ENCODE assay signal across 12 mouse cellular contexts in genomic region chr2:31118639-31119380, GRCm38 (mm10). TPM values are rescaled to one million over a fixed set of nuclear protein-coding genes. Genes with fewer than 3 reads are reported as not detected.
A peak's percentile ranks its signal among the peaks of the same experiment; 100 is the strongest.
DNase-seq lines count a peak whose midpoint lies in the region; ATAC-seq and TF ChIP-seq lines count a peak whose summit lies in the region.
"Had no signal": no experiment of that assay in that cellular context is flagged by ENCODE, and none has a peak within 500 bp of the region (broad histone marks: within the 10 kb centered on the region; RNA-seq: fewer than 3 reads in every experiment).

No protein-coding gene starts in this region.

- no peak for TF ChIP-seq EP300 in heart, postnatal 0 days (IDR thresholded peaks at IDR 0.05; ENCODE audit: low read depth)

- DNase-seq in heart, postnatal 0 days (ENCODE audit: low spot score): no peak
- no peak for DNase-seq in heart, embryonic 10.5 days (ENCODE audit: low spot score)
- peak; percentile 75 for DNase-seq in CD4-positive helper T cell, adult 2 months (ENCODE audit: low read depth, low spot score)
- DNase-seq in Muller cell, postnatal 12 days (ENCODE audit: inconsistent ontology term): peak; percentile 52
- no peak for DNase-seq in left cerebral cortex, postnatal 14 days (ENCODE audit: low spot score in 2 of 2)
- DNase-seq in layer of hippocampus, postnatal 36 days: no peak
- DNase-seq: adrenal gland, adult 8-10 months; cerebellum, adult 8-10 months; right cerebral cortex, adult 18-20 months had no signal

- no peaks in the 10 kb centered on the region for H3K27me3 ChIP-seq in heart, postnatal 0 days (ENCODE audit: control insufficient read depth, insufficient read depth, low read length)
- H3K27me3 ChIP-seq in heart, embryonic 10.5 days (ENCODE audit: insufficient read depth, poor library complexity, severe bottlenecking): no peaks in the 10 kb centered on the region
- H3K27me3 ChIP-seq: embryonic facial prominence, embryonic 15.5 days; lung, embryonic 15.5 days had no signal

- H3K36me3 ChIP-seq in heart, postnatal 0 days (replicated peaks; ENCODE audit: control insufficient read depth, insufficient read depth, low read length): 0 out of 2 replicates have a peak, but pooled peaks cover 4% of the 10 kb centered on the region
- peaks cover 13% of the 10 kb centered on the region; the same call in 1 of the 2 replicates for H3K36me3 ChIP-seq in heart, embryonic 10.5 days
- H3K36me3 ChIP-seq: embryonic facial prominence, embryonic 15.5 days; lung, embryonic 15.5 days had no signal

- whole genome bisulfite sequencing in heart, postnatal 0 days: 83% methylated on average over 10 of the region's 10 CpGs
- WGBS in heart, embryonic 10.5 days: 88% methylated on average over 10 of the region's 10 CpGs

- intact Hi-C loops in left cerebral cortex, postnatal 14 days (cut with DNase I): no loop called here

- no peaks in the 10 kb centered on the region for H3K9me3 ChIP-seq in heart, postnatal 0 days (replicated peaks; ENCODE audit: control insufficient read depth, low read length)
- H3K9me3 ChIP-seq in heart, embryonic 10.5 days: no peaks in the 10 kb centered on the region
- H3K9me3 ChIP-seq: embryonic facial prominence, embryonic 15.5 days; lung, embryonic 15.5 days had no signal

- H3K27ac ChIP-seq in heart, postnatal 0 days (ENCODE audit: low read depth): peak overlapping the region; percentile 82; the same call in 1 of the 2 replicates
- H3K27ac ChIP-seq in heart, embryonic 10.5 days: no peak overlapping the region
- H3K27ac ChIP-seq: lung, embryonic 15.5 days had no signal

- no peak for ATAC-seq in heart, postnatal 0 days (ENCODE audit: insufficient read depth, low read depth)
- peak; percentile 29 for ATAC-seq in inflammation-experienced regulatory T-cells, adult 6 months

- TF ChIP-seq CTCF in heart, postnatal 0 days (IDR thresholded peaks at IDR 0.05; ENCODE audit: low read depth): no peak

- peaks cover 8% of the 10 kb centered on the region; the same call in 1 of the 2 replicates for H3K4me1 ChIP-seq in heart, postnatal 0 days (ENCODE audit: control insufficient read depth, insufficient read depth)
- peaks cover 34% of the 10 kb centered on the region for H3K4me1 ChIP-seq in heart, embryonic 10.5 days

- no peak overlapping the region for H3K4me3 ChIP-seq in heart, postnatal 0 days (ENCODE audit: low read depth, low read length)
- no peak overlapping the region for H3K4me3 ChIP-seq in heart, embryonic 10.5 days
- H3K4me3 ChIP-seq: embryonic facial prominence, embryonic 15.5 days; lung, embryonic 15.5 days had no signal

- no peak overlapping the region for H3K4me2 ChIP-seq in heart, postnatal 0 days (ENCODE audit: low read depth, low read length)
- H3K4me2 ChIP-seq: embryonic facial prominence, embryonic 15.5 days; lung, embryonic 15.5 days had no signal

- H3K9ac ChIP-seq in heart, postnatal 0 days (replicated peaks; ENCODE audit: low read depth, low read length): no peak overlapping the region
- H3K9ac ChIP-seq: embryonic facial prominence, embryonic 15.5 days; lung, embryonic 15.5 days had no signal

RNA-seq across cellular contexts. Expression of gene Fnbp1, which starts 23.0 kb away (rescaled TPM):
- total RNA-seq in heart, postnatal 0 days (2014; rRNA removed; ENCODE audit: low replicate concordance): 6.4 and 7.7 TPM in 2 replicates
- 10.0 and 11.4 TPM in 2 replicates for polyA plus RNA-seq in heart, postnatal 0 days (2015; fragmentation: Nextera tagmentation; extraction: Ambion mirVana)
- polyA plus RNA-seq in heart, embryonic 10.5 days (2016; fragmentation: Nextera tagmentation; extraction: Ambion mirVana): 17.7 and 21.6 TPM in 2 replicates
- polyA plus RNA-seq in inflammation-experienced regulatory T-cells, adult 6 months (2017; shearing (Covaris generic)): 100 to 1,000 TPM in 2 of 3 experiments, 10 to 100 TPM in 1; 86.1 to 123 (median 103) TPM
- total RNA-seq in left cerebral cortex, postnatal 14 days (2021): 10 to 100 TPM; 73.0 to 74.2 TPM
- total RNA-seq in layer of hippocampus, postnatal 36 days (2021): 100 to 1,000 TPM; 104 to 118 TPM

RNA-seq across cellular contexts. Expression of gene Gpr107, which starts 33.3 kb away (rescaled TPM):
- 42.2 and 69.4 TPM in 2 replicates for total RNA-seq in heart, postnatal 0 days (2014; rRNA removed; ENCODE audit: low replicate concordance)
- 19.1 and 20.3 TPM in 2 replicates for polyA plus RNA-seq in heart, postnatal 0 days (2015; fragmentation: Nextera tagmentation; extraction: Ambion mirVana)
- 35.9 and 37.4 TPM in 2 replicates for polyA plus RNA-seq in heart, embryonic 10.5 days (2016; fragmentation: Nextera tagmentation; extraction: Ambion mirVana)
- 10 to 100 TPM; 49.2 to 57.0 (median 50.5) TPM for polyA plus RNA-seq in inflammation-experienced regulatory T-cells, adult 6 months (2017; shearing (Covaris generic))
- total RNA-seq in left cerebral cortex, postnatal 14 days (2021): 10 to 100 TPM; 51.1 to 52.3 TPM
- total RNA-seq in layer of hippocampus, postnatal 36 days (2021): 10 to 100 TPM; 41.7 to 47.4 TPM

Comparison
In these comparisons a context has a peak if more than half of its experiments do, and no peak if none do; other contexts are left out.
1. DNase-seq: peak in CD4-positive helper T cell, adult 2 months (single experiment) and Muller cell, postnatal 12 days (single experiment); none in heart, postnatal 0 days (single experiment), heart, embryonic 10.5 days (single experiment), left cerebral cortex, postnatal 14 days (0 of 2) and layer of hippocampus, postnatal 36 days (0 of 2).